ENCODE assay signal across 12 mouse cellular contexts in the genomic region with DNA sequence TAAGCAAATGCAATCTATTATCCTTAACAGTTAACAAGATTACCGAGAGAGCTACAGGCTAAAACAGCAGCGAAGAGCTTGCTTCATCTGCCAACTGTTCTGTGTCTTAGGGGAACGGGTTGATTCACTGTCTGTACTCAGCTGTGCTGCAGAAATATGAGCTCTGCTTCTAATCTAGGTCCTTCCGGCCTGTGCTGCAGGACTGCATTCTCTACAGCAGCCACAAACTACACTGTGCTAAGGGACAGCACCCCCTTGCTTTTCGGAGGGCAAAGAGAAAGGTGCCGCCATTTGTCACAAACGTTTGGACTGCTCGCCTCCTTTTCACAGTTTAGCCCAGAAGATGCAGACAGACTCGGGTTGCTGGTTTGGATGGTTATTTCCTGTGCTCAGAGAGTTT.
DNase-seq lines count a peak whose midpoint lies in the region; ATAC-seq lines count a peak whose summit lies in the region.
"Had no signal": no experiment of that assay in that cellular context is flagged by ENCODE, and none has a peak within 500 bp of the region (broad histone marks: within the 10 kb centered on the region; RNA-seq: fewer than 3 reads in every experiment).

No protein-coding gene starts in this region.

- H3K9ac ChIP-seq in kidney, embryonic 16.5 days (replicated peaks; ENCODE audit: low read length), result no peak overlapping the region

- H3K9me3 ChIP-seq in kidney, embryonic 16.5 days (ENCODE audit: low read length), result no peaks in the 10 kb centered on the region

- no peak overlapping the region for H3K27ac ChIP-seq in kidney, embryonic 16.5 days (ENCODE audit: low read length)

- H3K4me1 ChIP-seq in kidney, embryonic 16.5 days (ENCODE audit: insufficient read depth, low read length), result no peaks in the 10 kb centered on the region

- DNase-seq in frontal cortex, postnatal 36 days (ENCODE audit: low spot score in 2 of 2), result peak; percentile 2 to 5
- DNase-seq in frontal cortex, postnatal 14 days (ENCODE audit: low spot score in 2 of 2), result no peak
- no peak for DNase-seq in kidney, adult 9 months
- DNase-seq in R1 (ENCODE audit: low read depth, low spot score), result peak; percentile 31
- DNase-seq in gastrocnemius, postnatal 25 days, result peak; percentile 5
- no peak for DNase-seq in left cerebral cortex, adult 8-10 months (ENCODE audit: low spot score in 2 of 2)
- DNase-seq: left cerebral cortex, postnatal 4 days; lung, postnatal 10 days; thymus, adult 18-20 months had no signal

- 24% methylated on average over 9 of the region's 9 CpGs for WGBS in kidney, embryonic 16.5 days

- peak overlapping the region; percentile 2; the same call in 1 of the 2 replicates for H3K4me3 ChIP-seq in kidney, embryonic 16.5 days (ENCODE audit: low read length)

- ATAC-seq in kidney, embryonic 16.5 days (ENCODE audit: low FRiP score, low TSS enrichment), result peak; percentile 77; the same call in 1 of the 2 replicates
- no peak for ATAC-seq in megakaryocyte, adult 5-6 weeks (ENCODE audit: poor library complexity, severe bottlenecking)
- ATAC-seq: Patski had no signal

- no peaks in the 10 kb centered on the region for H3K36me3 ChIP-seq in kidney, embryonic 16.5 days (ENCODE audit: insufficient read depth, low read length)

- no peaks in the 10 kb centered on the region for H3K27me3 ChIP-seq in kidney, embryonic 16.5 days (ENCODE audit: insufficient read depth, low read length)
- H3K27me3 ChIP-seq: Patski had no signal

- peak overlapping the region; percentile 19 for H3K4me2 ChIP-seq in kidney, embryonic 16.5 days (replicated peaks; ENCODE audit: low read depth, low read length)

Comparison
In these comparisons a context has a peak if more than half of its experiments do, and no peak if none do; other contexts are left out.
1. DNase-seq: peak in frontal cortex, postnatal 36 days (2 of 2), R1 (single experiment) and gastrocnemius, postnatal 25 days (single experiment); none in frontal cortex, postnatal 14 days (0 of 2), kidney, adult 9 months (single experiment) and left cerebral cortex, adult 8-10 months (0 of 2).